11 mouse cellular contexts compared by ENCODE assay signal in the genomic region with DNA sequence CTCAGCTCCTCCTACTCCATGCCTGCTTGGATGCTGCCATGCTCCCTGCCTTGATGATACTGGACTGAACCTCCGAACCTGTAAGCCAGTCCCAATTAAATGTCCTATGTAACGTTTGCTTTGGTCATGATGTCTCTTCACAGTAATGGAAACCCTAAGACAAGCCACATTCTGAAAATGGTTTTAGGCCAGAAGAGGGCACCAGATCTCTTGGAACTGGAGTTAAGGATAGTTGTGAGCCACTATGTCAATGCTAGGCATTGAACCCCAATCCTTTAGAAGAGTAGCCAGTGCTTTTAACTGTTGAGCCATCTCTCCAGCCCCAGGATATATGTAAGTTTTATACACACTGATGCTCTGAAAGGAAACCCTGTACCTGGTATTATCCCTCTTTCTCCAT. TPM values are rescaled to one million over a fixed set of nuclear protein-coding genes. Genes with fewer than 3 reads are reported as not detected.
A peak's percentile ranks its signal among the peaks of the same experiment; 100 is the strongest.
DNase-seq lines count a peak whose midpoint lies in the region; ATAC-seq and TF ChIP-seq lines count a peak whose summit lies in the region.
"Had no signal": no experiment of that assay in that cellular context is flagged by ENCODE, and none has a peak within 500 bp of the region (broad histone marks: within the 10 kb centered on the region; RNA-seq: fewer than 3 reads in every experiment).

No protein-coding gene starts in this region.

- H3K4me2 ChIP-seq in limb, embryonic 14.5 days (replicated peaks; ENCODE audit: low read depth, low read length, severe bottlenecking), result no peak overlapping the region
- no peak overlapping the region for H3K4me2 ChIP-seq in intestine, embryonic 15.5 days (replicated peaks)
- H3K4me2 ChIP-seq: limb, embryonic 12.5 days had no signal

- TF ChIP-seq CTCF in cerebellum, adult 2 months (IDR thresholded peaks at IDR 0.05; ENCODE audit: borderline replicate concordance, insufficient read depth, low read depth, low read length), result peak; percentile 0; the same call in 1 of the 2 replicates
- peak; percentile 64 for TF ChIP-seq CTCF in Patski (IDR thresholded peaks at IDR 0.05)

- no peaks in the 10 kb centered on the region for H3K36me3 ChIP-seq in limb, embryonic 14.5 days (ENCODE audit: control insufficient read depth, insufficient read depth, low read length)
- no peaks in the 10 kb centered on the region for H3K36me3 ChIP-seq in intestine, embryonic 15.5 days
- H3K36me3 ChIP-seq: limb, embryonic 12.5 days had no signal

- no peak overlapping the region for H3K9ac ChIP-seq in limb, embryonic 14.5 days (ENCODE audit: low read depth, low read length, severe bottlenecking)
- no peak overlapping the region for H3K9ac ChIP-seq in intestine, embryonic 15.5 days
- H3K9ac ChIP-seq: limb, embryonic 12.5 days had no signal

- TF ChIP-seq POLR2A in cerebellum, adult 2 months (IDR thresholded peaks at IDR 0.05; ENCODE audit: borderline replicate concordance, insufficient read depth, low read length), result no peak
- no peak for TF ChIP-seq POLR2A in limb, embryonic 14.5 days (IDR thresholded peaks at IDR 0.05; ENCODE audit: borderline replicate concordance, extremely low read depth, insufficient read depth, insufficient read length)

- H3K27ac ChIP-seq in cerebellum, adult 2 months (ENCODE audit: insufficient read depth, low read length), result no peak overlapping the region
- no peak overlapping the region for H3K27ac ChIP-seq in limb, embryonic 14.5 days (replicated peaks; ENCODE audit: low read depth, low read length)
- H3K27ac ChIP-seq in intestine, embryonic 15.5 days, result no peak overlapping the region
- H3K27ac ChIP-seq: limb, embryonic 12.5 days had no signal

- POLR2A ChIA-PET in Patski (lab: Charles Lee), result no interaction called here

- intact Hi-C loops in left cerebral cortex, postnatal 10 days (cut with DNase I), result no loop called here
- intact Hi-C loops in heart, postnatal 25 days (cut with DNase I), result no loop called here

- CTCF ChIA-PET in Patski (lab: Charles Lee), result interaction anchor here (0.9 to 1.4 kb wide), 4 partner anchors 10 to 22 kb away, joined by 3 to 6 read pairs (median 4); no protein-coding TSS in a partner anchor

- in situ Hi-C loops in Patski (cut with MboI; ENCODE audit: low pct_unique_long_range_greater_than_20kb), result no loop called here

- 48% methylated on average over 2 of the region's 2 CpGs for WGBS in cerebellum, adult 2 months
- WGBS in limb, embryonic 14.5 days, result 43% methylated on average over 2 of the region's 2 CpGs
- WGBS in intestine, embryonic 15.5 days, result 58% methylated on average over 2 of the region's 2 CpGs

- no peak for ATAC-seq in Patski
- ATAC-seq in limb, embryonic 14.5 days (ENCODE audit: low FRiP score, low read depth), result no peak
- no peak for ATAC-seq in intestine, embryonic 15.5 days

- no peak overlapping the region for H3K4me3 ChIP-seq in cerebellum, adult 2 months (replicated peaks; ENCODE audit: insufficient read depth, low read depth, low read length)
- H3K4me3 ChIP-seq in limb, embryonic 14.5 days (replicated peaks; ENCODE audit: low read length), result no peak overlapping the region
- no peak overlapping the region for H3K4me3 ChIP-seq in intestine, embryonic 15.5 days (replicated peaks)
- H3K4me3 ChIP-seq: erythroblast, embryonic 14.5 days; limb, embryonic 12.5 days had no signal

- no peaks in the 10 kb centered on the region for H3K27me3 ChIP-seq in cerebellum, adult 2 months (ENCODE audit: control insufficient read depth, insufficient read depth, low read length)
- H3K27me3 ChIP-seq in Patski, result peaks cover 23% of the 10 kb centered on the region
- H3K27me3 ChIP-seq in limb, embryonic 14.5 days (ENCODE audit: control insufficient read depth, insufficient read depth, low read length), result no peaks in the 10 kb centered on the region
- no peaks in the 10 kb centered on the region for H3K27me3 ChIP-seq in intestine, embryonic 15.5 days (replicated peaks)

- H3K4me1 ChIP-seq in cerebellum, adult 2 months (ENCODE audit: control insufficient read depth, insufficient read depth, low read length), result no peaks in the 10 kb centered on the region
- no peaks in the 10 kb centered on the region for H3K4me1 ChIP-seq in limb, embryonic 14.5 days (ENCODE audit: control insufficient read depth, insufficient read depth, low read length)
- H3K4me1 ChIP-seq in intestine, embryonic 15.5 days (replicated peaks), result 0 out of 2 replicates have a peak, but pooled peaks cover 2% of the 10 kb centered on the region
- H3K4me1 ChIP-seq: limb, embryonic 12.5 days had no signal

- peak in 1 of 2 experiments; percentile 11 for DNase-seq in cerebellum, adult 2 months
- no peak for DNase-seq in cerebellum, adult 11 months
- peak; percentile 43 for DNase-seq in left cerebral cortex, adult 11 months (ENCODE audit: low spot score)
- DNase-seq in left cerebral cortex, postnatal 10 days (ENCODE audit: extremely low spot score in 1 of 2, low spot score in 2 of 2), result no peak
- DNase-seq in Patski (ENCODE audit: low read depth, low spot score), result no peak
- DNase-seq in limb, embryonic 14.5 days (ENCODE audit: low spot score), result peak; percentile 14
- no peak for DNase-seq in heart, postnatal 25 days (ENCODE audit: low spot score)

- H3K9me3 ChIP-seq in limb, embryonic 14.5 days (ENCODE audit: control insufficient read depth, low read length), result no peaks in the 10 kb centered on the region
- no peaks in the 10 kb centered on the region for H3K9me3 ChIP-seq in intestine, embryonic 15.5 days

RNA-seq across cellular contexts. Expression of gene Dgcr6, which starts 20.9 kb away (rescaled TPM):
- polyA plus RNA-seq in cerebellum, adult 2 months (2012; rRNA removed), result 102 and 104 TPM in 2 replicates
- total RNA-seq in left cerebral cortex, postnatal 10 days (2021), result 100 to 1,000 TPM; 111 to 120 TPM
- 59.5 TPM for polyA plus RNA-seq in Patski (2021)
- 69.0 and 76.0 TPM in 2 replicates for polyA plus RNA-seq in limb, embryonic 14.5 days (2012; rRNA removed)
- 106 and 110 TPM in 2 replicates for polyA plus RNA-seq in limb, embryonic 14.5 days (2014; fragmentation: Nextera tagmentation; extraction: Ambion mirVana)
- polyA plus RNA-seq in intestine, embryonic 15.5 days (2015; fragmentation: Nextera tagmentation; extraction: Ambion mirVana), result 71.2 and 75.7 TPM in 2 replicates
- 10 to 100 TPM; 39.6 to 44.8 TPM for total RNA-seq in heart, postnatal 25 days (2021)

RNA-seq across cellular contexts. Expression of gene Vpreb2, which starts 51.5 kb away (rescaled TPM):
- not detected in 2 replicates for polyA plus RNA-seq in cerebellum, adult 2 months (2012; rRNA removed)
- not detected for total RNA-seq in left cerebral cortex, postnatal 10 days (2021)
- 0.31 TPM for polyA plus RNA-seq in Patski (2021)
- polyA plus RNA-seq in limb, embryonic 14.5 days (2012; rRNA removed), result not detected in 2 replicates
- not detected in 2 replicates for polyA plus RNA-seq in limb, embryonic 14.5 days (2014; fragmentation: Nextera tagmentation; extraction: Ambion mirVana)
- polyA plus RNA-seq in intestine, embryonic 15.5 days (2015; fragmentation: Nextera tagmentation; extraction: Ambion mirVana), result 0.37 TPM in 1 of 2 replicates, not detected in the other
- not detected for total RNA-seq in heart, postnatal 25 days (2021)
- polyA plus RNA-seq: erythroblast, embryonic 14.5 days; limb, embryonic 12.5 days; neural tube, embryonic 14.5 days had no signal

RNA-seq across cellular contexts. Expression of gene Prodh, which starts 58.3 kb away (rescaled TPM):
- 45.1 and 55.8 TPM in 2 replicates for polyA plus RNA-seq in cerebellum, adult 2 months (2012; rRNA removed)
- total RNA-seq in left cerebral cortex, postnatal 10 days (2021), result 10 to 100 TPM; 13.5 to 19.5 TPM
- 1.3 TPM for polyA plus RNA-seq in Patski (2021)
- polyA plus RNA-seq in limb, embryonic 14.5 days (2012; rRNA removed), result 19.6 and 20.6 TPM in 2 replicates
- polyA plus RNA-seq in limb, embryonic 14.5 days (2014; fragmentation: Nextera tagmentation; extraction: Ambion mirVana), result 8.9 and 10.2 TPM in 2 replicates
- polyA plus RNA-seq in intestine, embryonic 15.5 days (2015; fragmentation: Nextera tagmentation; extraction: Ambion mirVana), result 15.0 and 19.9 TPM in 2 replicates
- 10 to 100 TPM; 21.9 to 25.9 TPM for total RNA-seq in heart, postnatal 25 days (2021)

Comparison
In these comparisons a context has a peak if more than half of its experiments do, and no peak if none do; other contexts are left out.
1. DNase-seq: peak in left cerebral cortex, adult 11 months (single experiment) and limb, embryonic 14.5 days (single experiment); none in cerebellum, adult 11 months (single experiment), left cerebral cortex, postnatal 10 days (0 of 2), Patski (single experiment) and heart, postnatal 25 days (single experiment).